Mouse (Mus musculus) cortical plate, adult 2 months (tissue): ENCODE measurements around the gene Sec24a.

ENCODE experiments used
- CTCF ChIP-seq: fragments of 200-500 bp; IDR thresholded peaks from 2 replicates; pipeline ENCODE4 v1.5.1; 2011; ENCODE audit warnings: mild to moderate bottlenecking, control low read depth, low read length; ENCODE audit not compliant: insufficient read depth; ENCODE audit errors: extremely low read depth
- POLR2A ChIP-seq: fragments of 200-500 bp; IDR thresholded peaks from 2 replicates; pipeline ENCODE4 v1.6.1; 2011; ENCODE audit warnings: mild to moderate bottlenecking, low read length, control low read depth; ENCODE audit not compliant: insufficient read depth; ENCODE audit errors: extremely low read depth

GRCm38 (mm10) chr11:51811230-51811629 lies 47.8 kb upstream of the Sec24a start:
- TF ChIP-seq CTCF (peak; percentile 30; the same call in 1 of the 2 replicates), POLR2A (no peak)
